Mouse (Mus musculus) liver, embryonic 12.5 days (tissue): ENCODE measurements around the gene Bag5. TPM values are rescaled to one million over a fixed set of nuclear protein-coding genes. Genes with fewer than 3 reads are reported as not detected.
A peak's percentile ranks its signal among the peaks of the same experiment; 100 is the strongest.

Experiments used
- ATAC-seq: fragments of 200-750 bp; cut with Nextera tagmentation; 2 replicates; pipeline ENCODE4 v1.8.0; 2017; ENCODE audit warnings: moderate number of reproducible peaks, mild to moderate bottlenecking, moderate library complexity
- H3K27ac ChIP-seq: fragments of 300-500 bp; sonication (generic); 2 replicates; pipeline ENCODE4 v1.5.1; 2016; ENCODE audit warnings: mild to moderate bottlenecking
- H3K27me3 ChIP-seq: fragments of 300-500 bp; sonication (generic); replicated peaks from 2 replicates; pipeline ENCODE4 v1.6.1; 2016; ENCODE audit warnings: mild to moderate bottlenecking, moderate library complexity
- H3K36me3 ChIP-seq: fragments of 300-500 bp; sonication (generic); 2 replicates; pipeline ENCODE4 v1.6.1; 2016; ENCODE audit warnings: mild to moderate bottlenecking, moderate library complexity
- H3K4me1 ChIP-seq: fragments of 300-500 bp; sonication (generic); 2 replicates; pipeline ENCODE4 v1.6.1; 2016
- H3K4me2 ChIP-seq: fragments of 300-500 bp; sonication (generic); 2 replicates; pipeline ENCODE4 v1.6.1; 2016; ENCODE audit warnings: mild to moderate bottlenecking, moderate library complexity
- H3K4me3 ChIP-seq: fragments of 300-500 bp; sonication (generic); 2 replicates; pipeline ENCODE4 v1.5.1; 2016; ENCODE audit warnings: mild to moderate bottlenecking, moderate library complexity
- H3K9ac ChIP-seq: fragments of 300-500 bp; sonication (generic); 2 replicates; pipeline ENCODE4 v1.6.1; 2016; ENCODE audit warnings: mild to moderate bottlenecking, moderate library complexity
- H3K9me3 ChIP-seq: fragments of 300-500 bp; sonication (generic); replicated peaks from 2 replicates; pipeline ENCODE4 v1.6.1; 2016; ENCODE audit warnings: mild to moderate bottlenecking, moderate library complexity
- WGBS: fragments of 180-500 bp; shearing (Covaris S2); methylation state at CpG from one replicate; pipeline ENCODE4 v1.1.7; 2016; ENCODE audit not compliant: insufficient replicate concordance; 5-methylcytosine and 5-hydroxymethylcytosine counted together
- polyA plus RNA-seq: library from polyadenylated mRNA; unstranded; fragments of >200 nt; fragmentation: Nextera tagmentation; extraction: Ambion mirVana; gene quantifications from 2 replicates; pipeline ENCODE4 v1.2.1, GENCODE M21; 2016

The Bag5 gene
- polyA plus RNA-seq, 1 experiment from 2014 or later: 28.4 TPM

DNA sequence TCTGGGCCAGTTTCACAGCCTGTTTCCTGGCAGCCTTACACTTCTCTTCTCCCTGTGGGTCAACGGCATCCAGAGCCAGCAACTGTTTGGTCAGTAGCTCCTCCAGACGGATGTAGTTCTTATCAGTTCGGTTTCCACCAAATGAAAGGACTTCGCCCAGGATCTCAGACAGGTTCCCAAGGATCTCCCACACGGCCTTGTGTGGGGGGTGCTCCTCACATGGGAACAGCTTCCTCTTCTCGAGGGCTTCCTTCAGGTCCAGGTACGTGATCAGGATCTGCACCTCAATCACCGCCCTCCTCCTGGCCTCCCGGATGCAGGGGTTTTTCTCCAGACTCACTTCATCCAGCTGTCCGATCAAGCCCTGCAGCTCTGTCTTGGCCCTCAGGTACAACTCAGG lies 3.0 kb downstream of the Bag5 start:
- no peak overlapping the region for H3K4me2 ChIP-seq
- WGBS: 80% methylated on average over 10 of the region's 10 CpGs
- no peak for ATAC-seq
- H3K9ac ChIP-seq: no peak overlapping the region
- no peaks in the 10 kb centered on the region for H3K27me3 ChIP-seq
- H3K4me3 ChIP-seq: no peak overlapping the region
- H3K36me3 ChIP-seq: peaks cover 48% of the 10 kb centered on the region
- H3K9me3 ChIP-seq: no peaks in the 10 kb centered on the region
- H3K4me1 ChIP-seq: peaks cover 31% of the 10 kb centered on the region
- H3K27ac ChIP-seq: no peak overlapping the region

DNA sequence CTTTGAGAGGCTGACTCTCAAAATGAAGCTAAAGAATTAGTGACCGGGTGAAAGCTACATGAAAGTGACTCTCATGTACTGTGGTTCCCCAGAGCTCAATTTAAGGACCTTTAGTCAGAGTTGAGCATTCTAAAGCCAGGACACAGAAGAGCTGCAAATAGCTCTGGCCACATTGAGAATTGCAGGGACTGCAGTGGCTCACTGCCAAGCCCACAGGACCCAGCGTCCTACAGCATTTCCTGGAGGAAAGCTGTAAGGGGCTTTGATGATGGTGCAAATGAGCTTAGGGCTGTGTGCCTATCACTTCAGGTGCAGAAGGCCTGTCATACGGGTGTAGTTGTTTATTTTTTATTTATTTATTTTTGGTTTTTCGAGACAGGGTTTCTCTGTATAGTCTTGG lies 4.9 kb downstream of the Bag5 start:
- peaks cover 48% of the 10 kb centered on the region for H3K36me3 ChIP-seq
- 74% methylated on average over 4 of the region's 4 CpGs for WGBS
- H3K9me3 ChIP-seq: no peaks in the 10 kb centered on the region
- H3K27me3 ChIP-seq: no peaks in the 10 kb centered on the region
- H3K4me3 ChIP-seq: no peak overlapping the region
- no peak for ATAC-seq
- peaks cover 17% of the 10 kb centered on the region for H3K4me1 ChIP-seq
- H3K4me2 ChIP-seq: no peak overlapping the region
- H3K9ac ChIP-seq: no peak overlapping the region
- H3K27ac ChIP-seq: no peak overlapping the region

DNA sequence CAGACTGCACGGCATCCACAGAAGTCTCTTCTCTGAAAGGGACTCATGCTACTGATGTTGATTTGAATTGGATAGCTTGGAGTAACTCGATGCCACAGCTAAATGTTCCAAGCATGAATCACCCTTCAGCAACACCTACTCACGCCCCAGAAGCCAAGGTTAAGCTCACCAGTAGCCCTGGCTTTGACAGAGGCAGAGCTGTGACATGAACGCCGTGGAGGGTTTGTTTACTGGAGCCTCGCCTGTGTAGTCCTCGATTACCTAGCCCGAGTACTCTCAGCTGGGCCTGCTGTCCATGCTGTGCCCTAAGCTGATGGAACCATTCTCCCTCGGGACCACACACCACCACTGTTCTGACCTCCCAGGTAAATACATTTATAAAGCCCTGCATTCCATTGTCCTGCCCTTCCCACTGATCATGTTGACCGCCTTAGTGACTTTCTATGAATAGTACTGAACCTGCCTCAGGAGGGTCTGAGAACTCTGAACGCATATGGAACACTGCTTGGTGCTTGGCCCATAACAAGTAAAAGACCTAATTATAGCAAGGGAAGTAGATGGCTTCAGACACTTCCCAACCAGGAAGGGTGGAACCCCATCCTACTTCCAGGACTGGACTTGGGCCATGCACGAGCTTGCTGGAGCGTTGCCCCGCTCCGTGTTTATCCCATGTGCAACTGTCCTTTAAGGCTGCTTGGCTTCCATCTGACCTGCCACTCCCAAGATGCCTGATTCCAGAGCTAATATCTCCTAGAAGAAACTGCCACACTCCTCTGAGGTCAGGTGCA lies 7.7 kb downstream of the Bag5 start:
- Histone ChIP-seq H3K9ac (no peak overlapping the region), H3K36me3 (peaks cover 36% of the 10 kb centered on the region), H3K4me1 (no peaks in the 10 kb centered on the region), H3K9me3 (no peaks in the 10 kb centered on the region), H3K27me3 (0 out of 2 replicates have a peak, but pooled peaks cover 3% of the 10 kb centered on the region), H3K27ac (no peak overlapping the region), H3K4me3 (no peak overlapping the region), H3K4me2 (no peak overlapping the region)
- no peak for ATAC-seq
- 68% methylated on average over 15 of the region's 15 CpGs for WGBS

DNA sequence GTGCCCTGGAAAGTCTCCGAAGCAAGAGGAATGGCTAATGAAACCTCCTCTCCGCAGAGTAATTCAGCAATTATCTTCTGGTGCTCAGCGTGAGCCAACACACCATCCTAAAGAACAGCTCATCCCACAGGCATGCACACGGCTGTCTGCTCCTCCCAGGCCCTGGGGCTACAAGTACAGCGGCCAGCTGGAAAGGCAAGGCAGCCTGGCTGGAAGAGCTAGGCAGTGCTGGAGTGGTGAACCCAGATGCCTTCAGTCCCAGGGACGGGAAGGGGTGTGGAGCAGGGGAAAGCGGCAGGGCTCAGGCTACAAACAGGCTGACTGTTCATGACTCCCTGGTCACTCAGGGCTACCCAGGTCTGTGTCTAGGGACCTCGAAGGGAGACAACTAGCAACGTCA lies 8.4 kb downstream of the Bag5 start:
- Histone ChIP-seq H3K4me3 (no peak overlapping the region), H3K27ac (no peak overlapping the region), H3K4me2 (no peak overlapping the region), H3K9ac (no peak overlapping the region), H3K4me1 (no peaks in the 10 kb centered on the region), H3K36me3 (peaks cover 28% of the 10 kb centered on the region), H3K9me3 (no peaks in the 10 kb centered on the region), H3K27me3 (0 out of 2 replicates have a peak, but pooled peaks cover 3% of the 10 kb centered on the region)
- no peak for ATAC-seq
- 67% methylated on average over 9 of the region's 9 CpGs for WGBS

DNA sequence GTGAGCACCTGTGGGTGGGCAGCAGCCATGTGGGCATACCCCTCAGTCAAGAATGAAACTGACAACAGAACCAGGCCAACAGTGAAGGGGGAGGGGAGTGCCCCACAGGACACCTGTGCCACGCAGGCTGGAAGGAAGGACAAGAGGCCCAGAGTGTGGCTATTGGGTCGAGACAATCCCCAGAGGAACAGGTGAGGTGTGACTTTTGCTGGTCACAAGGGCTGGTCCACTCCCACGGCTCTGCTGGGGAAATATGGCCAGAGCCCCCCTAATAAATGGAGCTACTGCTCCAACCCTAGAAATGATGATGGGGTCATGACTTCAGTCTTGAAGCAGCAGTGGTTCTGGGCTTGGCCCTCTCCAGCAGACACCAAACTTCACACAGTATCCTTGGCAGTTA lies 9.8 kb downstream of the Bag5 start:
- no peak for ATAC-seq
- peaks cover 15% of the 10 kb centered on the region for H3K36me3 ChIP-seq
- H3K27me3 ChIP-seq: 0 out of 2 replicates have a peak, but pooled peaks cover 3% of the 10 kb centered on the region
- no peaks in the 10 kb centered on the region for H3K9me3 ChIP-seq
- H3K27ac ChIP-seq: no peak overlapping the region
- WGBS: 53% methylated on average over 3 of the region's 3 CpGs
- no peak overlapping the region for H3K4me2 ChIP-seq
- no peaks in the 10 kb centered on the region for H3K4me1 ChIP-seq
- no peak overlapping the region for H3K9ac ChIP-seq
- H3K4me3 ChIP-seq: no peak overlapping the region

DNA sequence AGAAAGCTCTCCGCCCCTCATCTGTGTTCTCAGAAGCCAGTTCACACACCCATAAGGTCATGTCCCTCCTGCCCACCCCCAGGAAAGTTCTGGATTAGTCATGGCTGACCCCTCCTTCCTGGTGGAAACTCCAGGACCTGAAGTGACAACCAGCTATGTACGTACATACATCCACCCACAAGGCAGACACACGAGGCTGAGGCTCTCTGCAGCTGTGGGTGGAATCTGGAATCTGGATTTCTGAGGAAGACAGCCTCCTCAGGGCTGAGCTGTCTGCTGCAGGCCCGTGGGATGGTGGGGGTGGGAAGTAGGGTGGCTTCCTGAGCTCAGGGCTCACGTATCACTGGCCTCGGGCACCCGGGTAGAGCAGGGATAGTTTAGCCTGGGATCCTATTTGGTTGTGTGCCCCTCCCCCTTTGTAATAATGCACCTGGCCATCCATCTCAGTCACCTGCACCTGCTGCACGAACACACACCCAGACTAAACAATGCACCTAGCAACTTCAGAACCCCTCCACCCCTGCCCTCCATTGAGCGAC lies 12.1 kb downstream of the Bag5 start:
- Histone ChIP-seq H3K36me3 (no peaks in the 10 kb centered on the region), H3K27ac (no peak overlapping the region), H3K9me3 (no peaks in the 10 kb centered on the region), H3K4me3 (no peak overlapping the region), H3K27me3 (0 out of 2 replicates have a peak, but pooled peaks cover 3% of the 10 kb centered on the region), H3K9ac (no peak overlapping the region), H3K4me1 (no peaks in the 10 kb centered on the region), H3K4me2 (no peak overlapping the region)
- WGBS: 64% methylated on average over 9 of the region's 9 CpGs
- ATAC-seq: no peak

DNA sequence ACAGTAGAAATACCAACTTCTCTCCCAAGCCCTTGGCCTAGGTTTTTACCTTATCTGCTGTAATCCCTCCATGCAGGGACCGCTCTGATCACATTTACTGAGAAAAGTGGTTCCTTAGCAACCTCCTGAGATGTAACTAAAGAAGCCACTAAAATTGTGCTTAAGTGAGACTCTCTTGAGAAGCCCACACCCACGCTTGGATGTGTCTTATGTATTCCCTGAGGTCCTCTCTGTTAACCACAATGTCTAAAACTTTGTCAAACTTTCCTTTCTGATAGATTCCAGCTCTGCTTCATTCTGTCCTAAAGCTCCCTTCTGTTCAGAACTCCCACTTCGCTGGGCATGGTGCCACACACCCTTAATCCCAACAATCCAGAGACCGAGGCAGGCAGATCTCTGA lies 13.5 kb downstream of the Bag5 start:
- no peak overlapping the region for H3K9ac ChIP-seq
- no peak overlapping the region for H3K27ac ChIP-seq
- no peaks in the 10 kb centered on the region for H3K9me3 ChIP-seq
- 70% methylated on average over 4 of the region's 4 CpGs for WGBS
- H3K27me3 ChIP-seq: 0 out of 2 replicates have a peak, but pooled peaks cover 3% of the 10 kb centered on the region
- H3K4me1 ChIP-seq: peaks cover 8% of the 10 kb centered on the region
- ATAC-seq: no peak
- H3K36me3 ChIP-seq: no peaks in the 10 kb centered on the region
- no peak overlapping the region for H3K4me2 ChIP-seq
- no peak overlapping the region for H3K4me3 ChIP-seq

DNA sequence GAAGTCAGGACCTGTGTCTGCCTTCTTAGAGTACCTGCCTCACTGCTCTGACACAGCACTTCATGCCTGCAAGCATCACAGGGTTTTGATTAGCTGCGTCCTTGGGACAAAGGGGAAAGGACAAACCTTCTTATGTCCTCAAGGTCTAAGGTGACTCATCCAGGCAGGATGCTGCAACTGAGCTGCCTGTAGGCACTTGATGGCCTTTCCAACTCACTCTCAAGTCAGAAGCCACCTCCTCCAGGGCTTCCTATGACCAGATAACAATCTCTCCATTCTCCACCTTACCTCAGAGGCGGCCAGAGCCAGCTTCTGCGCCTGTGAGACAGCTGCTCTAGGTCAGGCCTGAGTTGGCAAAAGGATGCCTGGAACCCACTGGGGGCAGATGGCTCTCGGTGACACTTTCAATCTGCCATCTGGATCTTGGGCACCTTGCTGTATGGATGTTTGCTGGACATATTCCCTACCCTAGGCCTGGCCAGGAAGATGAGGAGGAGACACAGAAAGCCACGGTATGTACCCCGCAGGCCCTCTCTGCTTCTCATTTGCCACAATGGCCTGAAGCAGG lies 14.6 kb downstream of the Bag5 start:
- no peaks in the 10 kb centered on the region for H3K36me3 ChIP-seq
- H3K27me3 ChIP-seq: 0 out of 2 replicates have a peak, but pooled peaks cover 3% of the 10 kb centered on the region
- no peak for ATAC-seq
- 68% methylated on average over 6 of the region's 6 CpGs for WGBS
- H3K4me1 ChIP-seq: peaks cover 19% of the 10 kb centered on the region
- H3K9ac ChIP-seq: no peak overlapping the region
- H3K4me3 ChIP-seq: no peak overlapping the region
- no peaks in the 10 kb centered on the region for H3K9me3 ChIP-seq
- no peak overlapping the region for H3K4me2 ChIP-seq
- no peak overlapping the region for H3K27ac ChIP-seq

DNA sequence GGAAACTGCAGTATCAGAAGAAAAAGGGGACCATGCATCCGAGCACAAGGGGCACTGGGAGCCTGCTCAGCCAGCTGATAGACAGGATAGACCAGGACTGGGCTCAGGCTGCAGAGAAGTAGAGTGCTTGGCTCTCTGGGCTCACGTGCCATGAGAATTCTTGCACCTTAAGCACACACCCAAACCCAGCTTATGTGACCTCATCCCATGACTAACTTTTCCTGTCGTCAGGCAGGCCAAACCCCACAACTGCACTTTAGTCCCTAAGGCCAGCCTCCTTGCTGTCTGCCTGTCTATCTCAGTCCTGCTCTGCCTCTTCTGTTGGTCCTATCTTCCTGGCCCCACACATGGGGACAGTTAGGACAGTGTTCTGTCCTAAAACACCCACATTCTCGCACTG lies 15.3 kb downstream of the Bag5 start:
- no peak overlapping the region for H3K27ac ChIP-seq

DNA sequence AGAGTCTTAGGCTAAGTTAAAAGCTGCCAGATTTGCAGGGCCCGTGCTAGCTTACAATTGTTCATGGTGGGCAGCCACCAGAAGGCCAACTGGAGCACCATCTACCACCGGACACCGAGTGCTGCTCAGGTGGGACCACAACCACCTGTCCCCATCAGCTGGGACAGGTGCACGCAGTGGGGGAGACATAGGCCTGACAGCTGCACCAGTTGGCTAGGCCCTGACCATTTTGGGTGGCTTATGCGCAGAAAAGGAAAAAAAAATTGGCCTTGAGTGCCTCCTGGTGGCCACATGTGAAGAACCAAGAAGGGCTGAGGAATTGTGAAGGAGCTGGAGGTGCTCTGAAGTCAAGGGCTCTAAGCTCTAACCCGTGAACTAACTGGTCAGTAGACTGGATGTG lies 16.8 kb downstream of the Bag5 start:
- H3K9me3 ChIP-seq: no peaks in the 10 kb centered on the region
- H3K36me3 ChIP-seq: no peaks in the 10 kb centered on the region
- H3K9ac ChIP-seq: no peak overlapping the region
- 0 out of 2 replicates have a peak, but pooled peaks cover 3% of the 10 kb centered on the region for H3K27me3 ChIP-seq
- peak; percentile 5; the same call in 1 of the 2 replicates for ATAC-seq
- no peak overlapping the region for H3K4me3 ChIP-seq
- H3K4me2 ChIP-seq: no peak overlapping the region
- no peak overlapping the region for H3K27ac ChIP-seq
- WGBS: 22% methylated on average over 6 of the region's 6 CpGs
- H3K4me1 ChIP-seq: peaks cover 39% of the 10 kb centered on the region

More for the DNA sequence above, 15.3 kb downstream of the Bag5 start:
- no peaks in the 10 kb centered on the region for H3K9me3 ChIP-seq
- no peak overlapping the region for H3K9ac ChIP-seq
- H3K4me2 ChIP-seq: no peak overlapping the region
- H3K27me3 ChIP-seq: 0 out of 2 replicates have a peak, but pooled peaks cover 3% of the 10 kb centered on the region
- WGBS: 53% methylated on average over 4 of the region's 4 CpGs
- H3K4me3 ChIP-seq: no peak overlapping the region
- H3K4me1 ChIP-seq: peaks cover 27% of the 10 kb centered on the region
- no peaks in the 10 kb centered on the region for H3K36me3 ChIP-seq
- ATAC-seq: no peak

DNA sequence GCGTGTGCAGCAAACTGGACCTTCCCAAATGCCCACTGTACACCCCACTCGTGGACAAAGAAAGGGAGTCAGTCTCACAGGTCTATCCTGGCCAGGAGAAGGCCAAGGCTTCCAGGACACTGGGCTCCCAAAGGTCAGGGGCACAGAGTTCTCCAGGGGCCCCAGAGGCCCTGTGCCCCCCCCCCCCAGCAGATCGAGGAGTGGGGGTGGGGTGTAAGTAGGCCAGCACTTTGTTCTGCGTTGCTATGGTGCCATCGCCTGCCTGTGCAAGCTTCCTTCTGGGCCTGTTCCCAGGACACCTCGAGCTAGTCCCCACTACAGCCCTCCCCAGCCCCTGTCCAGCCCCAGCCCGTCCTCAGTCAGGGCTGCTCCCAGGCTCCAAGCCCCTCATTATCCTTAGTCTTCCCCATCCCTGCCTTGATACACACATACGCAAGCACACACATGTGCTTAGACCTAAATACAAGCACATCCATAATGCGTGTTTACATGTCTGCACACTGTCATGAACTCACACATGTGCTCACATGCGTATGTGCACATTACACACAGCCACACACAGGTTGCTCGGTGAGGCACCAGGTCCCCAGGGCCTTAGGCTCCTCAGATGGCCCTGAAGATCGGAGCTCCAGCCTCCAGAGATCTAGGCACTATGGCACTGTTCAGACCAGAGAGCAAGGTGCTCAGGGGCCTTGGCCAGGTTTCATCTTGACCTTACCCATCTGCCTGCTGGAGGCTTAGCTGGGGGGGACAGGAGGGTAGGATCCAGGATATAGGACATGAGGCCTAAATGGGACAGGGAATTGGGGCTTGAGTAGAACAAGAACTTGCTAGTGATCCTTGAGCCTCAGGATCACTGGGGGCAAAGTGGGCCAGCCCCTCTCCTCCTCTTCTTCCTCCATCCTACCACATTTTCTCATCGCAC lies 17.9 kb downstream of the Bag5 start:
- H3K27ac ChIP-seq: no peak overlapping the region
- H3K4me2 ChIP-seq: no peak overlapping the region
- WGBS: 61% methylated on average over 13 of the region's 13 CpGs
- peaks cover 40% of the 10 kb centered on the region for H3K4me1 ChIP-seq
- no peak overlapping the region for H3K9ac ChIP-seq
- H3K27me3 ChIP-seq: no peaks in the 10 kb centered on the region
- no peak overlapping the region for H3K4me3 ChIP-seq
- no peaks in the 10 kb centered on the region for H3K36me3 ChIP-seq
- no peaks in the 10 kb centered on the region for H3K9me3 ChIP-seq
- ATAC-seq: no peak
